In genomic region chr8:89926666-89927232, GRCm38 (mm10) we compare ENCODE assay signal across 11 mouse cellular contexts.
DNase-seq lines count a peak whose midpoint lies in the region; ATAC-seq lines count a peak whose summit lies in the region.
"Had no signal": no experiment of that assay in that cellular context is flagged by ENCODE, and none has a peak within 500 bp of the region (broad histone marks: within the 10 kb centered on the region; RNA-seq: fewer than 3 reads in every experiment).

No protein-coding gene starts in this region.

- peak; percentile 35; the same call in 1 of the 2 replicates for ATAC-seq in hindbrain, embryonic 12.5 days (ENCODE audit: low FRiP score)
- no peak for ATAC-seq in neural tube, embryonic 13.5 days (ENCODE audit: low read depth)
- ATAC-seq: intestine, postnatal 0 days had no signal

- peak; percentile 5 to 12 for DNase-seq in left cerebral cortex, postnatal 14 days (ENCODE audit: low spot score in 2 of 2)
- no peak for DNase-seq in left cerebral cortex, adult 11 months (ENCODE audit: low spot score)
- peak; percentile 13 for DNase-seq in embryo, embryonic 11 days
- DNase-seq in kidney, adult 18-20 months: no peak
- DNase-seq in yolk sac, embryonic 10.5 days (ENCODE audit: low spot score): no peak
- DNase-seq: lung, adult 18-20 months had no signal

- no peak overlapping the region for H3K4me2 ChIP-seq in hindbrain, embryonic 12.5 days (replicated peaks)
- H3K4me2 ChIP-seq in neural tube, embryonic 13.5 days: no peak overlapping the region
- H3K4me2 ChIP-seq: heart, embryonic 12.5 days had no signal

- no peak overlapping the region for H3K9ac ChIP-seq in hindbrain, embryonic 12.5 days
- H3K9ac ChIP-seq in neural tube, embryonic 13.5 days: no peak overlapping the region
- H3K9ac ChIP-seq: heart, embryonic 12.5 days had no signal

- 5% methylated on average over 3 of the region's 3 CpGs for WGBS in hindbrain, embryonic 12.5 days
- WGBS in neural tube, embryonic 13.5 days: 8% methylated on average over 3 of the region's 3 CpGs

- H3K4me3 ChIP-seq in hindbrain, embryonic 12.5 days: no peak overlapping the region
- no peak overlapping the region for H3K4me3 ChIP-seq in neural tube, embryonic 13.5 days
- H3K4me3 ChIP-seq: heart, embryonic 12.5 days; limb, embryonic 10.5 days had no signal

- H3K9me3 ChIP-seq in hindbrain, embryonic 12.5 days (replicated peaks): no peaks in the 10 kb centered on the region
- no peaks in the 10 kb centered on the region for H3K9me3 ChIP-seq in neural tube, embryonic 13.5 days
- H3K9me3 ChIP-seq: heart, embryonic 12.5 days; limb, embryonic 10.5 days had no signal

- intact Hi-C loops in left cerebral cortex, postnatal 14 days (cut with DNase I): no loop called here

- H3K36me3 ChIP-seq in hindbrain, embryonic 12.5 days: no peaks in the 10 kb centered on the region
- H3K36me3 ChIP-seq in neural tube, embryonic 13.5 days: no peaks in the 10 kb centered on the region
- H3K36me3 ChIP-seq: heart, embryonic 12.5 days; limb, embryonic 10.5 days had no signal

- no peaks in the 10 kb centered on the region for H3K27me3 ChIP-seq in hindbrain, embryonic 12.5 days
- H3K27me3 ChIP-seq in neural tube, embryonic 13.5 days: no peaks in the 10 kb centered on the region
- H3K27me3 ChIP-seq: heart, embryonic 12.5 days had no signal

- peak overlapping the region; percentile 40; the same call in 1 of the 2 replicates for H3K27ac ChIP-seq in hindbrain, embryonic 12.5 days
- H3K27ac ChIP-seq in neural tube, embryonic 13.5 days (replicated peaks): peak overlapping the region; percentile 20; the same call in 1 of the 2 replicates
- H3K27ac ChIP-seq: limb, embryonic 10.5 days had no signal

- H3K4me1 ChIP-seq in hindbrain, embryonic 12.5 days: peaks cover 14% of the 10 kb centered on the region
- peaks cover 16% of the 10 kb centered on the region for H3K4me1 ChIP-seq in neural tube, embryonic 13.5 days (replicated peaks)
- H3K4me1 ChIP-seq: limb, embryonic 10.5 days had no signal

Comparison
In these comparisons a context has a peak if more than half of its experiments do, and no peak if none do; other contexts are left out.
1. DNase-seq: peak in left cerebral cortex, postnatal 14 days (2 of 2) and embryo, embryonic 11 days (single experiment); none in left cerebral cortex, adult 11 months (single experiment), kidney, adult 18-20 months (single experiment) and yolk sac, embryonic 10.5 days (single experiment).